Mouse (Mus musculus) heart, embryonic 15.5 days (tissue): ENCODE data around the gene Cdc42ep5. TPM values are rescaled to one million over a fixed set of nuclear protein-coding genes. Genes with fewer than 3 reads are reported as not detected.
A peak's percentile ranks its signal among the peaks of the same experiment; 100 is the strongest.

Experiments used
- ATAC-seq: fragments of 200-750 bp; cut with Nextera tagmentation; replicated peaks from 2 replicates; pipeline ENCODE4 v1.8.0; 2017; ENCODE audit warnings: low read depth, moderate TSS enrichment; ENCODE audit not compliant: insufficient number of reproducible peaks, insufficient read depth, low FRiP score
- H3K27ac ChIP-seq: fragments of 300-500 bp; sonication (generic); 2 replicates; pipeline ENCODE4 v1.5.1; 2015; ENCODE audit warnings: mild to moderate bottlenecking, inconsistent platforms
- H3K27me3 ChIP-seq: fragments of 300-500 bp; sonication (generic); 2 replicates; pipeline ENCODE4 v1.6.1; 2015; ENCODE audit warnings: inconsistent platforms
- H3K36me3 ChIP-seq: fragments of 300-500 bp; sonication (generic); 2 replicates; pipeline ENCODE4 v1.6.1; 2015; ENCODE audit warnings: mild to moderate bottlenecking, inconsistent platforms
- H3K4me1 ChIP-seq: fragments of 300-500 bp; sonication (generic); replicated peaks from 2 replicates; pipeline ENCODE4 v1.6.1; 2015; ENCODE audit warnings: inconsistent platforms
- H3K4me2 ChIP-seq: fragments of 300-500 bp; sonication (generic); 2 replicates; pipeline ENCODE4 v1.6.1; 2015; ENCODE audit warnings: inconsistent platforms, mild to moderate bottlenecking, moderate library complexity
- H3K4me3 ChIP-seq: fragments of 300-500 bp; sonication (generic); 2 replicates; pipeline ENCODE4 v1.5.1; 2015; ENCODE audit warnings: mild to moderate bottlenecking, inconsistent platforms
- H3K9ac ChIP-seq: fragments of 300-500 bp; sonication (generic); 2 replicates; pipeline ENCODE4 v1.6.1; 2015; ENCODE audit warnings: mild to moderate bottlenecking, inconsistent platforms
- H3K9me3 ChIP-seq: fragments of 300-500 bp; sonication (generic); replicated peaks from 2 replicates; pipeline ENCODE4 v1.6.1; 2016; ENCODE audit warnings: inconsistent platforms
- WGBS: fragments of 180-500 bp; shearing (Covaris S2); methylation state at CpG from one replicate; pipeline ENCODE4 v1.1.7; 2015; ENCODE audit warnings: mixed read lengths; 5-methylcytosine and 5-hydroxymethylcytosine counted together
- polyA plus RNA-seq: library from polyadenylated mRNA; unstranded; fragments of >200 nt; fragmentation: Nextera tagmentation; extraction: Ambion mirVana; gene quantifications from 2 replicates; pipeline ENCODE4 v1.2.1, GENCODE M21; 2015

Gene Cdc42ep5
- polyA plus RNA-seq, 1 experiment from 2014 or later = 25.6 TPM

DNA sequence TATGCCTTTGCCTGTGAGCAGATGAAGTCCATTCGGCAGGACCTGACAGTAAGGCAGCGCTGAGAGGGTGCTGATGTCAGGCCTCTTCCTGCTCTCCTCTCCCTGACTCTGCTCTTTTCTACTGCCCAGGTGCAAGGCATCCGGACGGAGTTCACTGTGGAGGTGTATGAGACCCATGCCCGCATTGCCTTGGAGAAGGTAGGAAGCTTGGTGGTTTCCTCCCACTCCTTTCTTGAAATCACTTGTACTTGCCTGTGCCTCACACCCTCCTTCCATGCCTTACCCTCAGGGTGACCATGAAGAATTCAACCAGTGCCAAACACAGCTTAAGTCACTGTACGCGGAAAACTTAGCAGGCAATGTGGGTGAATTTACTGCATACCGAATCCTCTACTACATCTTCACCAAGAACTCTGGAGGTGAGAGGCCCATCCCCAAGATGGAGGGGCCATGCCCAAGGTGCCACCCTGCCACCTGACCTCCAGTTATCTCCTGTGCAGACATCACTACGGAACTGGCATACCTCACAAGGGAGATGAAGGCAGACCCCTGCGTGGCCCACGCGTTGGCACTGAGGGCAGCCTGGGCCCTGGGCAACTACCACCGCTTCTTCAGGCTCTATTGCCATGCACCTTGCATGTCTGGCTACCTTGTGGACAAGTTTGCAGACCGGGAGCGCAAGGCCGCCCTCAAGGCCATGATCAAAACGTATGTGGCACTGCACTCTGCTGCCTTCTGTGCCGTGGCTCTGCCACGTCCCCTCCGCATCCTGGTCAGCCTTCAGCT lies 19.7 kb downstream of the Cdc42ep5 start:
- Histone ChIP-seq H3K4me1 (peaks cover 15% of the 10 kb centered on the region), H3K9me3 (no peaks in the 10 kb centered on the region), H3K27me3 (no peaks in the 10 kb centered on the region)

GRCm38 (mm10) chr7:4144046-4144445 lies 20.6 kb downstream of the Cdc42ep5 start:
- H3K27ac ChIP-seq = no peak overlapping the region
- ATAC-seq = no peak
- H3K36me3 ChIP-seq = peaks cover 86% of the 10 kb centered on the region
- H3K4me2 ChIP-seq = no peak overlapping the region
- no peaks in the 10 kb centered on the region for H3K27me3 ChIP-seq
- no peak overlapping the region for H3K4me3 ChIP-seq
- WGBS = 95% methylated on average over 13 of the region's 13 CpGs
- H3K9ac ChIP-seq = no peak overlapping the region
- peaks cover 16% of the 10 kb centered on the region for H3K4me1 ChIP-seq
- no peaks in the 10 kb centered on the region for H3K9me3 ChIP-seq

More for the DNA sequence above, 19.7 kb downstream of the Cdc42ep5 start:
- H3K27ac ChIP-seq = no peak overlapping the region
- ATAC-seq = no peak
- no peak overlapping the region for H3K4me2 ChIP-seq
- peaks cover 77% of the 10 kb centered on the region for H3K36me3 ChIP-seq
- no peak overlapping the region for H3K9ac ChIP-seq
- no peak overlapping the region for H3K4me3 ChIP-seq
- 93% methylated on average over 20 of the region's 20 CpGs for WGBS

GRCm38 (mm10) chr7:4143506-4143905 lies 21.2 kb downstream of the Cdc42ep5 start:
- no peak for ATAC-seq
- WGBS = 94% methylated on average over 19 of the region's 19 CpGs
- Histone ChIP-seq H3K9me3 (no peaks in the 10 kb centered on the region), H3K36me3 (peaks cover 91% of the 10 kb centered on the region), H3K4me2 (no peak overlapping the region), H3K4me3 (no peak overlapping the region), H3K27ac (no peak overlapping the region), H3K27me3 (no peaks in the 10 kb centered on the region), H3K9ac (no peak overlapping the region), H3K4me1 (peaks cover 13% of the 10 kb centered on the region)

DNA sequence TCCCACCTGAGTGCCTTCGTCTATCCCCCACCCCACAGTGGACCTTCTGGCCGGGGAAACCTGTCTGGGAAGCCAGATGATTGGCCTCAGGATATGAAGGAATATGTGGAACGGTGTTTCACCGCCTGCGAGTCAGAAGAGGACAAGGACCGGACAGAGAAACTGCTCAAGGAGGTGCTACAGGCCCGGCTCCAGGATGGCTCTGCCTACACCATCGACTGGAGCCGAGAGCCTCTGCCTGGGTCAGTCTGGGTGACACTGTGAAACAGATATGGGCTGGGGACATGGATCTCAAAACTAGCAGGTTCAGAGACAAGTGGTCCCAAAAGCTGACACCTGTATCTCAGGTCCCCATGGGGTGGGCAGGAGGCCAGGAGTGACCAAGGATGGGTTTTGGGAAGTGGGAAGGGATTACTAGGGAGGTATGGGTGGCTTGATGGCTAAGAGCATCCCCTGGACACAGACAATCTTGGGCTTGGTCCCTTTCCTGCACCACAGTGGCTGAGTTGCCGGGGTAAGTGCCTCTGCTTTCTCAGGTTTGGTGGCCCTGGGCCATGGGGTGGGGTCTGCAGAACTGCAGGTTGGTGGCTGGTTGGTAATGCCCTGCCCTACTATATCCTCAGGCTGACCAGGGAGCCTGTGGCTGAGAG lies 21.7 kb downstream of the Cdc42ep5 start:
- 92% methylated on average over 10 of the region's 10 CpGs for whole genome bisulfite sequencing
- Histone ChIP-seq H3K27ac (no peak overlapping the region), H3K9me3 (no peaks in the 10 kb centered on the region), H3K4me2 (no peak overlapping the region), H3K9ac (no peak overlapping the region), H3K36me3 (peaks cover 93% of the 10 kb centered on the region), H3K27me3 (no peaks in the 10 kb centered on the region), H3K4me1 (peaks cover 13% of the 10 kb centered on the region), H3K4me3 (no peak overlapping the region)
- no peak for ATAC-seq

- 91% methylated on average over 6 of the region's 6 CpGs for WGBS
- H3K9me3 ChIP-seq = no peaks in the 10 kb centered on the region
- peaks cover 14% of the 10 kb centered on the region for H3K4me1 ChIP-seq
Observed at GRCm38 (mm10) chr7:4141648-4142325, 22.9 kb downstream of the Cdc42ep5 start.

GRCm38 (mm10) chr7:4139391-4139790 lies 25.3 kb downstream of the Cdc42ep5 start:
- 94% methylated on average over 5 of the region's 5 CpGs for WGBS
- H3K9me3 ChIP-seq = no peaks in the 10 kb centered on the region
- no peak for ATAC-seq
- H3K36me3 ChIP-seq = peaks cover 61% of the 10 kb centered on the region
- no peak overlapping the region for H3K27ac ChIP-seq
- no peak overlapping the region for H3K9ac ChIP-seq
- H3K4me1 ChIP-seq = peaks cover 17% of the 10 kb centered on the region
- no peak overlapping the region for H3K4me2 ChIP-seq
- H3K27me3 ChIP-seq = no peaks in the 10 kb centered on the region
- H3K4me3 ChIP-seq = no peak overlapping the region

More at GRCm38 (mm10) chr7:4141648-4142325, 22.9 kb downstream of the Cdc42ep5 start:
- H3K4me3 ChIP-seq = no peak overlapping the region
- H3K36me3 ChIP-seq = peaks cover 85% of the 10 kb centered on the region
- ATAC-seq = no peak
- H3K9ac ChIP-seq = no peak overlapping the region
- no peak overlapping the region for H3K4me2 ChIP-seq
- no peak overlapping the region for H3K27ac ChIP-seq
- H3K27me3 ChIP-seq = no peaks in the 10 kb centered on the region

DNA sequence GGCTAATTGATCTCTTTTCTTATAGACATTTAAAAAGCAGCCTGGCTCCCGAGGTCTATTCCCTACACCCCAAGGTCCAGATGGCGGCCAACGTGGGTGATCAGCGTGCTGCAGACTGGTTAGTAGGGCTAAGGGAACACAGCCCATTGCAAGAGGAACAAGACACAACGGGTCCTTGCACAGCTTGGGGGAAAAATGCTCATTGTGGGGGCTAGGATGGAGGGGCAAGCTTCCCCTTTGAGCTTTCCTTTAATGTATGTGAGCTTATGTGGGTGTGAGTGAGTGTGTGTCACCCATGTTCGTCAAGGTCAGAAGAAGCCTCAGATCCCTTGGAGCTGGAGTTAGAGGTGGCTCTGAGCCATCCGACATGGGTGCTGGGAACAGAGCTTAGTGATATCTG lies 26.0 kb downstream of the Cdc42ep5 start:
- no peak for ATAC-seq
- 92% methylated on average over 7 of the region's 7 CpGs for WGBS
- Histone ChIP-seq H3K4me1 (peaks cover 17% of the 10 kb centered on the region), H3K4me2 (peak overlapping the region; percentile 86; the same call in 1 of the 2 replicates), H3K9ac (no peak overlapping the region), H3K27ac (no peak overlapping the region), H3K27me3 (no peaks in the 10 kb centered on the region), H3K36me3 (peaks cover 53% of the 10 kb centered on the region), H3K9me3 (no peaks in the 10 kb centered on the region), H3K4me3 (no peak overlapping the region)

- Histone ChIP-seq H3K27ac (no peak overlapping the region), H3K9ac (peak overlapping the region; percentile 89), H3K27me3 (no peaks in the 10 kb centered on the region), H3K4me2 (peak overlapping the region; percentile 86), H3K4me1 (peaks cover 17% of the 10 kb centered on the region), H3K36me3 (peaks cover 49% of the 10 kb centered on the region), H3K9me3 (no peaks in the 10 kb centered on the region), H3K4me3 (peak overlapping the region; percentile 85)
- ATAC-seq = no peak
- 82% methylated on average over 2 of the region's 2 CpGs for WGBS
Observed at GRCm38 (mm10) chr7:4138181-4138580, 26.5 kb downstream of the Cdc42ep5 start.

GRCm38 (mm10) chr7:4137746-4138145 lies 26.9 kb downstream of the Cdc42ep5 start:
- H3K4me1 ChIP-seq = peaks cover 17% of the 10 kb centered on the region
- H3K9ac ChIP-seq = peak overlapping the region; percentile 89
- H3K4me3 ChIP-seq = peak overlapping the region; percentile 85
- peak overlapping the region; percentile 96 for H3K27ac ChIP-seq
- no peaks in the 10 kb centered on the region for H3K27me3 ChIP-seq
- no peak for ATAC-seq
- peaks cover 44% of the 10 kb centered on the region for H3K36me3 ChIP-seq
- 52% methylated on average over 3 of the region's 3 CpGs for WGBS
- peak overlapping the region; percentile 86 for H3K4me2 ChIP-seq
- H3K9me3 ChIP-seq = no peaks in the 10 kb centered on the region

DNA sequence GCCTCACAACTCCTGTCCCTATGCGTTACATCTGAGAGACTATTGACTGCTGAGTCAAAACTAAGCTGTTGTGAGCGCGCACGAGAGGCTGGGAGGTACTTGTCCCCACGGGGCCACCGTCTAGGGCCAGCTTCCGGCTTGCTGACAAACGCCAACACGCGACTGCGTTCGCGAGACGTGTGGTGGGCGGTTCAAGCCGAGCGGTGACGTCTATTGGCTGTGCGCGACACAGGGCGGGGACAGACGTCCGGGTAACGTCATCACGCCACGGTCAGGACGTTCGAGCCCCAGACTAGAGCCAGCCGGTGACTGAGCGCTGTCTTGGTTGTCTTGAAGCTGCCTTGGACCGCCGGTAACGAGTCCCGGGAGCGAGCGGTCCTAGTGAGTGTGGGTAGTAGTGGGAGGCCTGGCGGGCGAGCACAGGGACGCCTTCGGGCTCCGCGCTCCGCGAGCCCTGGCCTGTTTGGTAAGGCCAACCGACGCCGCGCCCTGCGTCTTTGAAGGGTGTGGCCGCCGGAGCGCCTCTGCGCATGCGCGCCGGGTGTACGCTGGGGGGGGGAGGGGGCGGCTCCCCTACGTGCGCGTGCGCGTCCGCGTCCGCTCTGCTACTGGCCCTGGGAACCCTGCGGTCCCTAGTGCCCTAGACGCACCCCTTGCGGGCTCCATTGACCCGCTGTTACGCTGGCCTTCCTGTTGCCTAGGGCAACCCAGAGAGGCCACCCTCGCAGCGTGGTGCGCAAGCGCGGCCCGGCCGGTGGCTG lies 27.7 kb downstream of the Cdc42ep5 start, which contains the start of gene Leng8:
TSS of gene Leng8 (plus strand) at position 269 of the 761 bp plus-strand sequence.
- ATAC-seq = peak; percentile 99
- peak within 1 kb of the TSS; percentile 89 for H3K9ac ChIP-seq
- H3K4me2 ChIP-seq = peak within 1 kb of the TSS; percentile 89
- H3K27me3 ChIP-seq = no peaks in the 10 kb centered on the region
- H3K9me3 ChIP-seq = no peaks in the 10 kb centered on the region
- H3K4me1 ChIP-seq = peaks cover 17% of the 10 kb centered on the region
- peak within 1 kb of the TSS; percentile 96 for H3K27ac ChIP-seq
- peak within 1 kb of the TSS; percentile 85 for H3K4me3 ChIP-seq
- under 1% methylated on average over 66 of the region's 78 CpGs for WGBS
- H3K36me3 ChIP-seq = peaks cover 36% of the 10 kb centered on the region

GRCm38 (mm10) chr7:4136404-4136770 lies 28.3 kb downstream of the Cdc42ep5 start:
- H3K9me3 ChIP-seq = no peaks in the 10 kb centered on the region
- no peaks in the 10 kb centered on the region for H3K27me3 ChIP-seq
- peak overlapping the region; percentile 85 for H3K4me3 ChIP-seq
- no peak for ATAC-seq
- peaks cover 31% of the 10 kb centered on the region for H3K36me3 ChIP-seq
- H3K9ac ChIP-seq = peak overlapping the region; percentile 63
- peaks cover 19% of the 10 kb centered on the region for H3K4me1 ChIP-seq
- H3K27ac ChIP-seq = peak overlapping the region; percentile 70
- peak overlapping the region; percentile 89 for H3K4me2 ChIP-seq
- 0% methylated on average over 16 of the region's 16 CpGs for WGBS
